Mouse (Mus musculus) midbrain, embryonic 13.5 days (tissue): ENCODE measurements around the gene Nlrp1a. TPM values are rescaled to one million over a fixed set of nuclear protein-coding genes. Genes with fewer than 3 reads are reported as not detected.

Experiments
- ATAC-seq: fragments of 200-750 bp; cut with Nextera tagmentation; 2 replicates; pipeline ENCODE4 v1.8.0; 2017; ENCODE audit warnings: mild to moderate bottlenecking, moderate TSS enrichment, moderate library complexity
- H3K27ac ChIP-seq: fragments of 300-500 bp; sonication (generic); 2 replicates; pipeline ENCODE4 v1.5.1; 2015; ENCODE audit warnings: inconsistent platforms, mild to moderate bottlenecking, moderate library complexity
- H3K27me3 ChIP-seq: fragments of 300-500 bp; sonication (generic); 2 replicates; pipeline ENCODE4 v1.6.1; 2015; ENCODE audit warnings: mild to moderate bottlenecking, inconsistent platforms
- H3K36me3 ChIP-seq: fragments of 300-500 bp; sonication (generic); 2 replicates; pipeline ENCODE4 v1.6.1; 2015; ENCODE audit warnings: mild to moderate bottlenecking, inconsistent platforms
- H3K4me1 ChIP-seq: fragments of 300-500 bp; sonication (generic); replicated peaks from 2 replicates; pipeline ENCODE4 v1.6.1; 2015; ENCODE audit warnings: inconsistent platforms
- H3K4me2 ChIP-seq: fragments of 300-500 bp; sonication (generic); replicated peaks from 2 replicates; pipeline ENCODE4 v1.6.1; 2015; ENCODE audit warnings: moderate library complexity, mild to moderate bottlenecking, inconsistent platforms
- H3K4me3 ChIP-seq: fragments of 300-500 bp; sonication (generic); replicated peaks from 2 replicates; pipeline ENCODE4 v1.5.1; 2015; ENCODE audit warnings: mild to moderate bottlenecking, inconsistent platforms
- H3K9ac ChIP-seq: fragments of 300-500 bp; sonication (generic); replicated peaks from 2 replicates; pipeline ENCODE4 v1.6.1; 2015; ENCODE audit warnings: mild to moderate bottlenecking, inconsistent platforms
- H3K9me3 ChIP-seq: fragments of 300-500 bp; sonication (generic); 2 replicates; pipeline ENCODE4 v1.6.1; 2016; ENCODE audit warnings: mild to moderate bottlenecking, inconsistent platforms
- WGBS: fragments of 180-500 bp; shearing (Covaris S2); methylation state at CpG from one replicate; pipeline ENCODE4 v1.1.7; 2015; 5-methylcytosine and 5-hydroxymethylcytosine counted together
- polyA plus RNA-seq: library from polyadenylated mRNA; unstranded; fragments of >200 nt; fragmentation: Nextera tagmentation; extraction: Ambion mirVana; gene quantifications from 2 replicates; pipeline ENCODE4 v1.2.1, GENCODE M21; 2015

The Nlrp1a gene
- 0.05 and 0.09 TPM in 2 replicates for polyA plus RNA-seq

- no peak for ATAC-seq
- Histone ChIP-seq H3K4me2 (no peak within 1 kb of the TSS), H3K36me3 (no peaks in the 10 kb centered on the region)
These were observed at the start of gene Nlrp1a for GRCm38 (mm10) chr11:71144661-71145060. Gene Nlrp1a, minus strand, starts transcription at chr11:71144704.

GRCm38 (mm10) chr11:71169633-71170032 lies 25.1 kb upstream of the Nlrp1a start:
- no peaks in the 10 kb centered on the region for H3K9me3 ChIP-seq
- 80% methylated on average over 1 of the region's 1 CpGs for WGBS
- no peaks in the 10 kb centered on the region for H3K36me3 ChIP-seq
- no peaks in the 10 kb centered on the region for H3K27me3 ChIP-seq
- H3K4me3 ChIP-seq = no peak overlapping the region
- no peak overlapping the region for H3K27ac ChIP-seq
- no peaks in the 10 kb centered on the region for H3K4me1 ChIP-seq
- no peak for ATAC-seq
- H3K4me2 ChIP-seq = no peak overlapping the region
- H3K9ac ChIP-seq = no peak overlapping the region

More at GRCm38 (mm10) chr11:71144661-71145060, at the start of gene Nlrp1a:
- H3K4me3 ChIP-seq = no peak within 1 kb of the TSS
- H3K9ac ChIP-seq = no peak within 1 kb of the TSS
- 83% methylated on average over 3 of the region's 3 CpGs for WGBS
- no peak within 1 kb of the TSS for H3K27ac ChIP-seq
- H3K27me3 ChIP-seq = no peaks in the 10 kb centered on the region
- no peaks in the 10 kb centered on the region for H3K4me1 ChIP-seq
- no peaks in the 10 kb centered on the region for H3K9me3 ChIP-seq

DNA sequence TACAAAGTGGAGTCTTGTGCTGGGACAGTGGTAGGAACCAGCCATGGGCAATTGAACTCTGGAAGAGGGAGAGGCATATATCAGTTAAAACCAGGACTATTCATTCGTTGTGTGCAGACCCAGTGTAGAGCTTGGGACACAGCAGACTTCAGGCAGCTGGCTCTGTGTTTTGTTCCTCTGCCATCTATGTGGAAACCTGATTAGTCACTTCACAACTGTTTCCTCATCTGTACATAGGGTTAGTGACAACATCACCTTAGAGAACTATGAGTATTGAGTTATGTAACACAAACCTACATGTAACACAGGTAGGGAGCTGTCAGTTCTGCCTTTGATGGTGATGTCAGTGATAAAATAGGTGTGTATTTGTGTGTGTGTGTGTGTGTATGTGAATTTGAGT lies 19.6 kb upstream of the Nlrp1a start:
- Histone ChIP-seq H3K4me2 (no peak overlapping the region), H3K4me1 (no peaks in the 10 kb centered on the region), H3K36me3 (no peaks in the 10 kb centered on the region), H3K9me3 (no peaks in the 10 kb centered on the region), H3K27ac (no peak overlapping the region), H3K27me3 (no peaks in the 10 kb centered on the region), H3K4me3 (no peak overlapping the region), H3K9ac (no peak overlapping the region)
- WGBS = 77% methylated on average over 1 of the region's 1 CpGs
- no peak for ATAC-seq

GRCm38 (mm10) chr11:71159439-71160136 lies 15.1 kb upstream of the Nlrp1a start:
- H3K4me1 ChIP-seq = no peaks in the 10 kb centered on the region
- no peaks in the 10 kb centered on the region for H3K27me3 ChIP-seq
- H3K9me3 ChIP-seq = no peaks in the 10 kb centered on the region
- H3K4me2 ChIP-seq = no peak overlapping the region
- H3K4me3 ChIP-seq = no peak overlapping the region
- no peak for ATAC-seq
- 79% methylated on average over 3 of the region's 3 CpGs for WGBS
- H3K9ac ChIP-seq = no peak overlapping the region
- H3K27ac ChIP-seq = no peak overlapping the region
- H3K36me3 ChIP-seq = no peaks in the 10 kb centered on the region

DNA sequence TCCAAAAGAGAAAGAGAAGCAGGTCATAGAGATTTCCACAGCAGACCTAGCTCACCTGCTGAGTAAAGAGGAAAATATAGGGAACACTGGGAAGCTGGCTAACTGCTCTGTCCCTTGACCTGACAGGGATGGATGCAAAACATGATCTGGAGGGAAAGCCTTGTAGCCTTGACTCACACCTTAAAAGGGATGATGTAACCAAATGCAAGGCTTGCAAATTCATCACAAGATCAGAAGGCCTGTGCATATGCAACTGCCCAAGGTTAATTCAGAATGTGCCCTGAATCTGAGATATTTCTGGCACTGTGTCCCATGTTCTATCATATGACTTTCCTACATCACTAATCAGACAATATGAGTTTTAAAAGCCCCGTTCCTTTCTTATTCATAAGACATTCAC lies 10.8 kb upstream of the Nlrp1a start:
- H3K4me1 ChIP-seq = no peaks in the 10 kb centered on the region
- H3K27ac ChIP-seq = no peak overlapping the region
- 76% methylated on average over 1 of the region's 1 CpGs for WGBS
- no peak overlapping the region for H3K4me2 ChIP-seq
- H3K36me3 ChIP-seq = no peaks in the 10 kb centered on the region
- H3K9ac ChIP-seq = no peak overlapping the region
- ATAC-seq = no peak
- no peak overlapping the region for H3K4me3 ChIP-seq
- H3K27me3 ChIP-seq = no peaks in the 10 kb centered on the region
- no peaks in the 10 kb centered on the region for H3K9me3 ChIP-seq

DNA sequence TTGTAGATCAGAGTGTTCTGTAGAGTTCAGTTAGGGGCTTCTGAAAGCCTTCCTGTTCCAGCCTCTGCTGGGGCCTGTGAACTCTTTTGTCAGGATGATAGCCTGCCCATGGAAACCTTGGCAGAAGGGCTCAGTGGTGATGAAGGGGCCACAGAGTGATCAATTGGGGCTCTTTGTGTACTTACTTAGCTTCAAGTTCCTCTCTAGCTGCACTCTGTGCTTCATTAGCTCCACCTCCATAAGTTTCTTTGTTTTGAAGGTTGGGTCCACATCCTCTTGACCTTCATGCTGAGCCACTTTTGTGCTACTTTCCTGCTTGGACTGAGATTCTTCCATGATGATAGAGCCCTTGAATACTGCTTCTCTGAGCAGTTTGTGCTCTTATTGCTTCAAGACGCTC lies 2.5 kb downstream of the Nlrp1a start:
- no peak overlapping the region for H3K4me2 ChIP-seq
- no peaks in the 10 kb centered on the region for H3K9me3 ChIP-seq
- H3K36me3 ChIP-seq = no peaks in the 10 kb centered on the region
- ATAC-seq = no peak
- H3K9ac ChIP-seq = no peak overlapping the region
- no peak overlapping the region for H3K4me3 ChIP-seq
- WGBS = 87% methylated on average over 1 of the region's 1 CpGs
- H3K4me1 ChIP-seq = no peaks in the 10 kb centered on the region
- no peaks in the 10 kb centered on the region for H3K27me3 ChIP-seq
- H3K27ac ChIP-seq = no peak overlapping the region

GRCm38 (mm10) chr11:71107128-71107527 lies 37.4 kb downstream of the Nlrp1a start:
- 87% methylated on average over 2 of the region's 2 CpGs for WGBS
- H3K27me3 ChIP-seq = no peaks in the 10 kb centered on the region
- no peaks in the 10 kb centered on the region for H3K9me3 ChIP-seq
- no peak overlapping the region for H3K9ac ChIP-seq
- H3K4me1 ChIP-seq = no peaks in the 10 kb centered on the region
- no peak overlapping the region for H3K27ac ChIP-seq
- no peaks in the 10 kb centered on the region for H3K36me3 ChIP-seq
- no peak overlapping the region for H3K4me3 ChIP-seq
- ATAC-seq = no peak
- H3K4me2 ChIP-seq = no peak overlapping the region

DNA sequence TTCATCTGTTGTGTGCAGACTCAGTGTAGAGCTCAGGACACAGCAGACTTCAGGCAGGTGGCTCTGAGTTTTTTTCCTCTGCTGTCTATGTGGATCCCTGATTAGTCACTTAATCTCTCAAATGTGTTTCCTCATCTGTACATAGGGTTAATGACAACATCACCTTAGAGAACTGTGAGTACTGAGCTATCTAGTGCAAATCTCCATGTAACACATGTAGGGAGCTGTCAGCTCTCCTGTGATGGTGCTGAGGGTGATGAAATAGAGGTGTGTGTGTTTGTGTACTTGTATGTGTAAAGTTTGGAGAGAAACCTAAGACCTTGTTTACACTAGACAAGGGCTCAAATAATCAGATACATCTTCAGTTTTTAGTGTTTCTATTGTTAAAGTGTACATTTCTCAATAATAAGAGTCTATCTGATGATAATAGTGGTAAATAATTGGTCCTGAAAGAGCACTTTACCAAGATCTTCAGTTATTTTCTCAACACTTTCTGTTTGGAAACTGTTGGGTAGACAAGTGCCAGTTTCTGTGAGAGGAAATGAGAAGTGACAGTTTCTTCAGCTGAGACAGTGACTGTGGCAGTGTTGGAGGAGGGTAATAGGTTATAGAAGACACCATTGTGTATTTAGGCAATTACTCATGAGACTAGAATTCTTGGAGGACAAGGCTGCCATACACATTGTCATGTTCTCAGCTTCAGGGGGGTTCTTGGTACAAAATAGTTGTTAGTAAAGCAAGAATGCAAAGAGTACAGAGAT lies 38.1 kb downstream of the Nlrp1a start:
- H3K9ac ChIP-seq = no peak overlapping the region
- H3K9me3 ChIP-seq = no peaks in the 10 kb centered on the region
- ATAC-seq = no peak
- H3K36me3 ChIP-seq = no peaks in the 10 kb centered on the region
- no peak overlapping the region for H3K27ac ChIP-seq
- H3K27me3 ChIP-seq = no peaks in the 10 kb centered on the region
- H3K4me2 ChIP-seq = no peak overlapping the region
- H3K4me1 ChIP-seq = no peaks in the 10 kb centered on the region
- no peak overlapping the region for H3K4me3 ChIP-seq

GRCm38 (mm10) chr11:71103931-71104330 lies 40.6 kb downstream of the Nlrp1a start:
- no peak overlapping the region for H3K27ac ChIP-seq
- H3K36me3 ChIP-seq = no peaks in the 10 kb centered on the region
- H3K4me3 ChIP-seq = no peak overlapping the region
- H3K4me2 ChIP-seq = no peak overlapping the region
- ATAC-seq = no peak
- no peaks in the 10 kb centered on the region for H3K27me3 ChIP-seq
- H3K9ac ChIP-seq = no peak overlapping the region
- no peaks in the 10 kb centered on the region for H3K4me1 ChIP-seq
- no peaks in the 10 kb centered on the region for H3K9me3 ChIP-seq

DNA sequence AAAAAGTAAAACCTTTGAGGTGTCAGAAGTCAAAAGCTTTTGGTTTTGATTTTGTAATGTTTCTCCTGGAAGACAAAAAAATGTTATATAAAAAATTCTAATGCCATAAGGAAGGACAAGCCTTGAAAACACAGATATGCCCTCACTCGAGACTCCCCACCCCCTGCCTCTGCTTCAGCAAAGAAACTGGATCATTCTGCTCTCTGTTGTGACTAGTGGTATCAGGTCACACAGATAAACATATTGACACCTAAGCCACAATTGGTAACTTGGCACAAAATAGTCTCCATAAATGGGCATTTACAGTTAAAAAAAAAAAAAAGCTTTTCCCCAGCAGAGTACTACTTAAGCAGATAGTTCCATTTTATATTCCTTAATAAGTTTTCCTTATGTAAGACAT lies 68.2 kb downstream of the Nlrp1a start:
- H3K9me3 ChIP-seq = peaks cover 6% of the 10 kb centered on the region; the same call in 1 of the 2 replicates
- H3K27ac ChIP-seq = no peak overlapping the region
- no peaks in the 10 kb centered on the region for H3K4me1 ChIP-seq
- H3K4me2 ChIP-seq = no peak overlapping the region
- 74% methylated on average over 1 of the region's 1 CpGs for WGBS
- no peaks in the 10 kb centered on the region for H3K27me3 ChIP-seq
- no peaks in the 10 kb centered on the region for H3K36me3 ChIP-seq
- no peak for ATAC-seq
- H3K9ac ChIP-seq = no peak overlapping the region
- no peak overlapping the region for H3K4me3 ChIP-seq

GRCm38 (mm10) chr11:71052554-71052953 lies 92.0 kb downstream of the Nlrp1a start:
- Histone ChIP-seq H3K4me1 (no peaks in the 10 kb centered on the region), H3K27me3 (no peaks in the 10 kb centered on the region), H3K4me2 (no peak overlapping the region), H3K9ac (no peak overlapping the region), H3K9me3 (no peaks in the 10 kb centered on the region), H3K36me3 (no peaks in the 10 kb centered on the region), H3K4me3 (no peak overlapping the region), H3K27ac (no peak overlapping the region)
- WGBS = 0% methylated on average over 1 of the region's 1 CpGs
- 0 out of 2 replicates have a peak, but pooled peaks have one; percentile 30 for ATAC-seq
